Mouse (Mus musculus): ENCODE data around the gene Dlk2.

Gene Dlk2

GRCm38 (mm10) chr17:46297364-46298219 lies at the start of gene Dlk2:
Gene Dlk2, plus strand, starts transcription at chr17:46297421.
- no peak for DNase-seq

- peak; percentile 95 to 96 for DNase-seq
These were observed 49.6 kb upstream of the Dlk2 start, which contains the start of the genes Polr1c and Yipf3 for GRCm38 (mm10) chr17:46247512-46248188. Gene Polr1c, minus strand, starts transcription at chr17:46248054. Gene Yipf3, plus strand, starts transcription at chr17:46248080.

- no peak for DNase-seq
These were observed 49.1 kb upstream of the Dlk2 start for GRCm38 (mm10) chr17:46248189-46248522.

GRCm38 (mm10) chr17:46251174-46251573 lies 46.0 kb upstream of the Dlk2 start:
- no peak for DNase-seq

GRCm38 (mm10) chr17:46252571-46253451 lies 44.4 kb upstream of the Dlk2 start:
- DNase-seq, result no peak

- DNase-seq, result peak; percentile 85 to 92
These were observed 43.7 kb upstream of the Dlk2 start, which contains the start of gene Lrrc73 for GRCm38 (mm10) chr17:46253452-46254084. Gene Lrrc73, plus strand, starts transcription at chr17:46253531.

GRCm38 (mm10) chr17:46254106-46254505 lies 43.1 kb upstream of the Dlk2 start:
- DNase-seq, result no peak

GRCm38 (mm10) chr17:46255147-46255546 lies 42.1 kb upstream of the Dlk2 start:
- DNase-seq, result no peak

GRCm38 (mm10) chr17:46258279-46259053 lies 38.8 kb upstream of the Dlk2 start:
- DNase-seq, result no peak

GRCm38 (mm10) chr17:46259675-46260074 lies 37.5 kb upstream of the Dlk2 start:
- no peak for DNase-seq

- no peak for DNase-seq
These were observed 35.0 kb upstream of the Dlk2 start for GRCm38 (mm10) chr17:46262201-46262694.

- no peak for DNase-seq
These were observed 31.7 kb upstream of the Dlk2 start for GRCm38 (mm10) chr17:46265502-46265901.

- peak; percentile 59 to 78 for DNase-seq
These were observed 31.2 kb upstream of the Dlk2 start for GRCm38 (mm10) chr17:46265918-46266618.

- no peak for DNase-seq
These were observed 30.2 kb upstream of the Dlk2 start for GRCm38 (mm10) chr17:46266986-46267385.

GRCm38 (mm10) chr17:46267511-46267910 lies 29.7 kb upstream of the Dlk2 start:
- no peak for DNase-seq

- no peak for DNase-seq
These were observed 29.0 kb upstream of the Dlk2 start for GRCm38 (mm10) chr17:46268026-46268720.

- peak; percentile 60 to 66 for DNase-seq
These were observed 27.3 kb upstream of the Dlk2 start for GRCm38 (mm10) chr17:46269771-46270534.

GRCm38 (mm10) chr17:46272058-46272457 lies 25.2 kb upstream of the Dlk2 start:
- no peak for DNase-seq

GRCm38 (mm10) chr17:46272675-46273074 lies 24.5 kb upstream of the Dlk2 start:
- peak; percentile 44 to 51 for DNase-seq
